Mouse (Mus musculus): Measurements from ENCODE around the gene Tekt5.

- no peak for TF ChIP-seq POLR2A (IDR thresholded peaks at IDR 0.05; ENCODE audit: borderline replicate concordance, extremely low read depth, insufficient read depth, insufficient read length, poor library complexity, severe bottlenecking)
- TF ChIP-seq CTCF (IDR thresholded peaks at IDR 0.05; ENCODE audit: borderline replicate concordance, extremely low read depth, insufficient read depth, insufficient read length), result no peak
Measured at GRCm38 (mm10) chr16:10385261-10385660, 10.0 kb downstream of the Tekt5 start.
